Mouse (Mus musculus) spleen, postnatal 10 days (tissue): ENCODE results near the gene Tmem256.
A peak's percentile ranks its signal among the peaks of the same experiment; 100 is the strongest.
"Not testable (repeated sequence)": the region's sequence is repeated elsewhere in the genome, so short reads cannot be mapped to it uniquely, and the experiment has no call there.

Experiments
- DNase-seq, 2 experiments: peaks; one replicate each; pipeline ENCODE4 v3.0.0; 2021 to 2022; ENCODE audit warnings: low spot score in 2 of 2

Tmem256 gene

DNA sequence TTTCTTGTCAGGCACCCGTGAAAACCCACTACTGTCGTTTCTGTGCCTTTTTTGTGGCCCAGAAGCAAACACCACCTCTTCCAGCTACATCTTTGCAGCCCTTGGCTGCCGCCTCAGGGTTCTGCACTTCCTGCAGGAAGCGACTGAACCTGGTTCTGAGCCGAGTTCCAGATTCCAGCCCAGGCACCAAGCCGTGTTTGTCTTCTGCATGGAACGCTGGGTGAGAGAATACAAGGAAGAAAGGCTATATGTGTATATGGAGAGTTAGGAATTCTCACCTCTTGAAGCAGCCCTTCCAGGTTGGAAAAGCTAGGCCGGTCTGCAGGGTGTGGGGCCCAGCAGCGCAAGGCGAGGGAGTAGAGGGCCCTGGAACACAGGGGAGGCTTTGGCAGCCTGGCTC, 16.4 kb downstream of the Tmem256 start:
- DNase-seq = peak; percentile 33 to 60

DNA sequence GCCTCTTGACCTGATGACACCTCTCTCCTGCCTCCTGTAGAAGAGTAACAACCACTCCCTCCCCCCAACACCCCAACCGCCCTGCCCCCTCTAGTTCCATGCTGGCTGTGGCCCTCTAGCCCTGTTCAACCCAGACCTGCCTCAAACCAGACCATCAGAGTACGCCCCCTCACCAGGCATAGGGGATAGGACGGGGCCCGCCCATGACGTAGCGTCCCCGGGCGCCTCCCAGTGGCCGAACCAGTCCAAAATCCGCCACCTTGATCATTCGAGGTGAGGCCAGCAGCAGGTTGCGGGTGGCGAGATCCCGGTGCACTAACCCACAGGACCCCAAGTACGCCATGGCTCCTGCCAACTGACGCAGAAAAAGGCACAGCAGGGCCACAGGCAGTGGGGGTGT, 17.0 kb downstream of the Tmem256 start:
- DNase-seq = peak; percentile 80 to 84

DNA sequence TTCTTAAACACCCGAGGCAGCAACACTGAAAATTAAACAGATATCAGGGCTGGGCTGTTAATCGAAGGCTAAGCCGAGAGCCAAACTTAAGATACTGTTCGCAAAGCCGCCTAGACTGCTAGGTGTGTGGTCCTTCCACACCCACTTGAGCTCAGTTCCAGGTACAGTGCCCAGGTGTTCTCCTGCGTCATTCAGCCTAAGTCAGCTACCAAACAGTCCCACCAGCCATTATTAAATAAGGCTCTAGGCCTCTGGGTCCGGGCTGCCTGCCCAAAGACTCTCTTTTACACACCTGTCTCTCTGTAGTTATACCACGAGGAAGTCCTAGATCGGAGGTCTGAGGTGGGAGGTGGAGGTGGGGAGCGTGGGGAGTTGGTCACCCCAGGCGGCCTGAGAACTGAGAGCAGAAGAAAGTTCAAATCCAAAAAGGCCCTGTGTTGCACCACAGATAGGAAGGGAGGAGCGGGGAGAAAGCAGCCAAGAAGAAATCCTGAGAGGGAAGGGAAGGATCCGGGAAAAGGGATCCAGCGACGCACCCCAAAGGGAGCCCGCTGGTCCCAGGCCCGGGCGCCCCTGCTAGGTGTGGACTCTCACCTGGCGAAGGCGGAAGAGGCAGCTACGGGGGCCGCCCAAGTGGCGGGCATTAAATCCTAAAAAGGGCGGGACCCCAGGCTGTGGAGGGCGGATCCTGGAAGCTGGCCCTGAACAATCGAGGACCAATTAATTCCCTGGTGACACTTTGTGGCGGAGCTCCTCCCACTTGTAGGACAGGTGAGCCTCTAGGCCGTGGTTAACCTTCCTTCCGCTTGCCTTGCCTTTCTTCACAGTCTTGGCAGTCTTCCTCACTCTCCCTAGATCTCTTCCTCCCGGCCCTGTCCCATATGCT, 20.0 kb downstream of the Tmem256 start, which contains the start of gene Tnk1:
Gene Tnk1, minus strand, starts transcription at position 618 of the 886 bp plus-strand sequence.
- no peak for DNase-seq

DNA sequence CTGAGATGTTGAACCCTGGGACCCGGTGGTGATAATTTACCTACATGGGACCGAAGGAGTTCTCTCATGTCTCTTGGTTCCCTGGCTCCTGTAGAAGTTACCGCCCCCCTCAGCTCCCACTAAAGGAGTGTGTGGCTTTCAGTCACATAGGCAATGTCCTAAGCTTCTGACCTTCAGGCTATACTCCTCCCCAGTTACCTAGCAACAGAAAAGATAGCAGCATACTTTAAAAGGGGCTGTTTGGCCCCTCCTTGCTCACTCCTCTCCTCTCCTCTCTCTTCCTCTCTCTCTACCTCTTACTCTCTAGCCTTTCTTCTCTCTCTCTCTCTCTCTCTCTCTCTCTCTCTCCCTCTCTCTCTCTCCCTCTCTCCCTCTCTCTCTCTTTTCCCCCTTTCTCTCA, 25.4 kb downstream of the Tmem256 start:
- not testable (repeated sequence) for DNase-seq

DNA sequence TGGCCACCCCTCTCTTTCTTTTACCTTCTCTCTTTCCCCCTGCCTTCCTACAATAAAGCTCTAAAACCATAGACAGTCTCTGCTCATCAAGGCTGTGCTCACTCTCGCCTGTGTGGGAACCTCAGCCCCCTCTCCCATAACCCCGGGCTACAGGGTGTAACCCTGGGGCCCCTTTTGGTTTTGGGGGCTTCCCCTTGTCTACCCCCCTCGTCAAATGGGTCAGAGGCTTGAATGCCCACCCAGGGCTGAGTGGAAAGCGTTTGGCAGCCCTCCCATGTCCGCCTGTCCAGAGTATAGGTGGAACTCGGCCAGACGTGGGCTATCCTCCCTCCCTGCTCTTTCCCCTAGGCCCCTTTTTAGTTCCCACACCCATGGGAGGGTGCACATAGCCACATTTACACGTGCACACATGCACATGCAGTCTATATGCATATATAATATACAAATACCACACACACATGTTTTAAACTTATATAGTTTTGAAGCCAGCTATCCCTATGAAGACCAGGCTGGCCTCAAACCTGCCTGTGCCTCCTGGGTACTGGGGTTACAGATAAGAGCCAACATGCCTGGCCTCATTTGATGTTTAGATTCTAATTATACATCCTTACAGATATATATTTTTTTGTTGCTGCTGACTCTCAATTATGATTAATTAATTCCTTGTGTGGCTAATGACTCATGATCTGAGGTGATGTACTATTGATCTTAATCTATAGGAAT, 26.0 kb downstream of the Tmem256 start:
- no peak for DNase-seq

DNA sequence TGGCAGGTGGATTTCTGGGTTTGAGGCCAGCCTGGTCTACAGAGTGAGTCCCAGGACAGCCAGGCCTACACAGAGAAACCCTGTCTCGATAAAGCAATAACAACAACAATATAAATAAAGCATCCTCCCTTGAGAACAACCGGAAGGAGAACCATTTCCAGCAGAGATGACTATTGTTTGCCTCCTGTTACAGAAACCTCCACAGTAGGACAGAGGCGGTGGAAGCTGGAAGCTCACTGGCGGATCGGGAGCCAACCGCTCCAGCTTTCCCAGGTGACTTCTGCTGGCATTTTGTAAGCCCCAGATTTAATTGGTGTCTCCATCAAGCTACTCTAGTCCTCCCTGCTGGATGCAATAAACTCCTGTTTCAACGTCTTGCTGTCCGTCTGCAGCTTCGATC, 27.2 kb downstream of the Tmem256 start:
- no peak for DNase-seq

DNA sequence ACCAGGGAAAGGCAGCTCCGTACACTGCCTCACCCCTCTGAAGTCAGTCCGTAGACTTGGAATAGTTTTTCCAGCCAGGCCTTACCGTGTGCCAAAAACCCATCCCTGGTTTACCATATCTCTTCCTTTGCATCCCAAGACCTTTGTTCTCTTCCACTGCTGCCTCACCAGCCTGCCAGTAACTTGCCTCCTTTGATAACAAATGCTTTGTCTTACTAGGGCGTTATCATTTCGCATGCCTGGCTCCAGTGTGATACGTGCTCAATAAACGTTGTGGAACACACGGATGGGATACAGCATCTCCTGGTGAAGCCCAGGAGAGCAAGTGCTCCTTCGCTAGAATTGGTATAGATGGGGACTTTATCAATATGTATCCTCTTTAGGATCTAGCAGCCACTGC, 29.0 kb downstream of the Tmem256 start:
- DNase-seq = no peak

DNA sequence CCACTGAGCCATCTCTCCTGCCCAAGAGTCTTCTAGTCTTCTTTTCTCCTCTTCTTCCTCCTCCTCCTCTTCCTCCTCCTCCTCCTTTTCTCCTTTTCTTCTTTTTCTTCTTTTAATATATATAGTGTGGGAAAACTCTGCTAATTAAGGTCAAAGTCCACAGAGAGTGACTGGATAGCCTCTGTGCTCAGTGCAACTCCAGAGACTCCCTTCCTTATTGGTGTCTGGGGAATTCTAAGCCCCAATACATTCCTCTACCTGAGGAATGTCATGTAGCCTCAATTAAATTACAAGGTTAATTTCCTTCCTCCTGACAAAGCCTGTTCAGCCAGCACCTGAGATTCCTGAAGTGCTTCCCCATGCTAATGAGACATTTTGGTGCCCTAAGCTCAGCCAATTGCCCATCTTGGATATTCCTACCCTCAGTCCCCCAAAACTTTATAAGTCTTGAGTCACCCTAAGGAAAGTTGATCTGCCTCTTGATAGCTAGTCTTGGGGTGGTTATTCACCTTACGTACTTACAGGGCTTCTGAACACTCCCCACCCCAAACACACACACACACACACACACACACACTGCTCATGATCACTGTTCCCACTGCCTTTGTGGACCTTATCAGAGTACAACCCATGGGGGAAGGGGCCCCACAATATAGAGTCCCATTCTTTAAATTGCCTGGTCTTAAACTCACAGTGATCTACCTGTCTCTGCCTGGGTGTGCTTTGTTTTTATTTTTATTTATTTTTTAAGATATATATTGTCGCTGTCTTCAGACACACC, 32.2 kb downstream of the Tmem256 start:
- DNase-seq = no peak

DNA sequence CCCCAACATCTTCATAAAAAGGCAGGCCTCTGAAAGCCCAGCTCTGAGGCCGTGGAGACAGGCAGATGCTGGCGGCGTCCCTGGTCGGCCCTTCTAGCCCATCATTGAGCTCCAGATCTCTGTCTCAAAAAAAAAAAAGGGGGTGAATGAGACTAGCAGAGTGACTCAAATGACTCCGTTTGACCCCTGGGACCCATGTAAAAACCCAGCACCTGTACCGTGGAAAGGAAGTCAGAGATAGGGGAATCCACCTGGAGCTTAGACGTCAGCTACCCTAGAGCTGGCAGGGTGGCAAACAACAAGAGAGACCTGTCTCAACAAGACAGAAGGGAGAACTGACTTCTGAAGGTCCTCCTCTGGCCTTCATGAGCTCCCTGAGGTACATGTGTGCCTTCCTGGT, 33.5 kb downstream of the Tmem256 start:
- DNase-seq = no peak

DNA sequence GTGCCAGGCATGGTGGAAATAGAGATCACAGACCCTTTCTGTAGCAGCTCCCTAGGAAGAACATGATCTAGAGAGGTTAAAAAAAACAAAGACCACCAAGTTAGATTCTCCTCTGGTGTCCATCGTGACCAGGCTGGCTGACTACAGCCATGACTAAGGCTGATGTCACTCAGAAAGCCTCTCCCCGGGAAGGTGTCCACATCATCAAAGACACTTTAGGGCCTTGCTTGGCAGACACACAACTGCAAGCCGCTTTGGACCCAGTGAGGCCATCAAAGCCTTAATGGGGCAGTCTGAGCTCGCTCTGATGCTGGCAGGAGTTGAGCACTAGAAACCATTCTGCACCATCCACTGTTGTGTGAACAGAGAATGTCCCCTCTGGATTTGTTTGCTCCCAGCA, 34.1 kb downstream of the Tmem256 start:
- no peak for DNase-seq

DNA sequence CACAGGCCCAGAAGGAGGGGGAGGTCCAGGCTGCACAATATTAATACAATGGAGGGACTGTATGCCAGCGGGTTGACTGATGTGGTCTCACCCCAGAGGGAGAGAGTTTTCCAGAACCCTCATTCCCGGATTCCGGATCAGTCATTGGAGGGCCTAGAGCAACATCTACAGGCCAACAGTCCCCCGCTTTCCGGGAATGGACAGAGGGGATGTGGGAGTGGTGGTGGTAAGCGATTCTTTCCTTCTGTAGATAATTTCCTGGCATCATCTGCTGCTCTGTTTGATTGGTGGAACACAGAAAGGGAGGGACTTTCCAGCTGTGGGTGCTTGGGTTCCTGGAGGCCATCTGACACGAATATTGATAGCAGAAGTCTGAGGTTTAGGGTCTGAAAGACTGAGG, 37.9 kb downstream of the Tmem256 start:
- no peak for DNase-seq

DNA sequence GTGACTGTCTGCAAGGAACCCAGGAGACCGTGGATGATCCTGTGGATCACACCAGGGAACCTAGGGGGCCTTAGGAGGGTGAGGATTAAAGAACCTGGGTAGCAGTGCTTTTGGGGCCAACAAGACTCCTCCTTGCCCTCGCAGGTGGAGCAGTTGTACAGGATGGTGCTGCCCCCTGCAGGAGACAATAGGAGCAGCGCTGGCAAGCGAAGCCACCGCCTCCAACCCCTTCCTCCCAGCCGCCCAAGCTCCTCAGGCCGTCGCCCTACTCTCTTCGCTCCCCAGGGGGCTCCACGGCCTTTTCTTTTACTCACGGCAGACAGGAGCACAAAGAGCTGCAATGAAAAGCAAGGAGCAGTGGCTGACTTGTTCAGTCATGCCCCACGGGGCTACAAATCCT, 38.6 kb downstream of the Tmem256 start:
- peak; percentile 90 to 94 for DNase-seq

DNA sequence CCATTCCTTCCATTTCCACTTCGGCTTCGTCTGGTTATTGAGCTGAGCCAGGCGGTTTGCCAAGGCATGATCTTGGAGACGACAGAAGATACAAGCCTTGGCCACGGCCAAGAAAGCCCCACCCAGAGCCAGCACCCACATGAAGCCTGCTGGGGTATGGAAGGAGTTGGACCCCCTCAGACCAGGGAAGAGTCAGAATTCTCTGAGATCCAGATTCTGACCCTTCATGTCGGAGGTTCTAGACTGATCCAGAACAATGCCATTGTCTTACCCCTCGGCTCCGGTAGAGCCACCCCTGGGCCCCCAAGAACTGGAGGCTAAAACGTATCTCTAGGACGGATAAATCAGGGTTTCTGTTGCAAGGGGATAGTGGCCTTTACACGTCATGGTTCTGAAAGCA, 39.6 kb downstream of the Tmem256 start, which contains the start of gene Tmem95:
Gene Tmem95, minus strand, starts transcription at position 141 of the 400 bp plus-strand sequence.
- DNase-seq = no peak

DNA sequence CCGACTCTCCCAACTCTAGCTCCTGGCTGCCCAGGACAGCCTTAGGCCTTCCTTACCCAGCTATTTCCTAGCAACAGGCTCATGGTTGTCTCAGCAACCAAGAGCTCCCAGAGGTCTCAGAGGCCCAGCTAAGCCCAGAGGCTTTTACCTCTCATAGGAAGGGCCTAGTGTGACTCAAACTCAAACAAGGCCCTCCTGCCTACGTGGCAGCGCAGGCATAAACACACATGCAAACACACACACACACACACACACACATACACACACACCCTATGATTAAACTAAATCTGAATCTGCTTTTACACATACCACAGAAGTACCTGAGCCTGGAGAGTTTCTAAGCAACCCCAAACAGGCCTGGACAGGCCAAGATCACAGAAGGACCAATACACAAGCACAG, 40.1 kb downstream of the Tmem256 start:
- DNase-seq = no peak

DNA sequence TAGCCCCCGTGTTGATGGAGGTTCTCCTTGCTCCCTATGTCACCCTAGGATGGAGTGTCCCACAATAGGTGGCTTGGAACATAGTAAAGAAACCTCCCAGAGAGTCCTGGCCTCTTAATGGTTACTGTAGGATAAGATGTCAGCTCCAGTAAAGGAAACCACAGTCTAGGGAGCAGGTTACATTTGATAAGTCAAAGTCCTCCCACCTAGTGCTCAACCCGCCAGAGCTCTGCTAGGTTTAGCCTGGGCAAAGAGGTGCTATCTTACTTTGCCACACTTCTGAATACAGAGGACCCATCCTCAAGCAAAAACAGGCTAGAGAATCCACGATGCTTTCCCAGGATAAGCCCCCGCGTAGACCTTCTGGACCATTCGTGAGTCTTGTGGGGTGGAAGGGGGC, 40.6 kb downstream of the Tmem256 start:
- no peak for DNase-seq

DNA sequence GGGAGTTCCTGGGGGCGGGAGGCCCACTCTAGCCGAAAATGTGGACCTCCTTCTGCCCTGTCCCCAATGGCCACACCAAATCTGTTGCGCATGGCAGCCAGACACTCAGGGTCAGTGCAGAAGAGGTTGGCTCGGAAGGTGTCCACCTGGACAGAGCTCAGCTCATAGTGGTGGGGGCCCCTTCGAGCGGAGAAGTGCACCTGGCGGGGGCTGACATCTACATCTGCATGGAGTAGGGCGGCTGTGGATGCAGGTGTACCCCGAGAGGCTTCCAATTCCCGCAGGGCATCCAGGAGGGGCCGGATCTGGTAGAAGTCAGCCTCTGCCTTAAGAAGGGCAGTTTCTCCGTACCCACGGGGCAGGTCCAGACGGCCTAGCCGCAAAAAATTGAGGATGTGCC, 41.4 kb downstream of the Tmem256 start:
- no peak for DNase-seq

DNA sequence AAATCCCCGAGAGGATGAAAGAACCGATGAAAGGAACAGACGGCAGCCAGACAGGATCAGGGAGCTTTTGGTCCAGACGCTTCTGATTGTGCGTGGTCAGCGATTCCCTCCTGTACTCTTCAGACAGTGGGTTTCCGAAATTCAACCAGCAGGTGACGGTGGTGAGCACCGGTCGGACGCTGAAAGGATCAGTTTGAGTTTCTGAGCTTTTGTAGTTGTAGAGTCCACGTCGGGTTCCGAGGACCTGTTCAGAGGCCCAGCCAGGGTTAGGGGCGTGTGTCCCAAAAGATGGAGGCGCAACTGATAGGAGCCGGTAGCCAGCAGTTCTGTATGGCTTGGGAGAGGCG, 42.2 kb downstream of the Tmem256 start:
- DNase-seq = peak; percentile 74 to 83

DNA sequence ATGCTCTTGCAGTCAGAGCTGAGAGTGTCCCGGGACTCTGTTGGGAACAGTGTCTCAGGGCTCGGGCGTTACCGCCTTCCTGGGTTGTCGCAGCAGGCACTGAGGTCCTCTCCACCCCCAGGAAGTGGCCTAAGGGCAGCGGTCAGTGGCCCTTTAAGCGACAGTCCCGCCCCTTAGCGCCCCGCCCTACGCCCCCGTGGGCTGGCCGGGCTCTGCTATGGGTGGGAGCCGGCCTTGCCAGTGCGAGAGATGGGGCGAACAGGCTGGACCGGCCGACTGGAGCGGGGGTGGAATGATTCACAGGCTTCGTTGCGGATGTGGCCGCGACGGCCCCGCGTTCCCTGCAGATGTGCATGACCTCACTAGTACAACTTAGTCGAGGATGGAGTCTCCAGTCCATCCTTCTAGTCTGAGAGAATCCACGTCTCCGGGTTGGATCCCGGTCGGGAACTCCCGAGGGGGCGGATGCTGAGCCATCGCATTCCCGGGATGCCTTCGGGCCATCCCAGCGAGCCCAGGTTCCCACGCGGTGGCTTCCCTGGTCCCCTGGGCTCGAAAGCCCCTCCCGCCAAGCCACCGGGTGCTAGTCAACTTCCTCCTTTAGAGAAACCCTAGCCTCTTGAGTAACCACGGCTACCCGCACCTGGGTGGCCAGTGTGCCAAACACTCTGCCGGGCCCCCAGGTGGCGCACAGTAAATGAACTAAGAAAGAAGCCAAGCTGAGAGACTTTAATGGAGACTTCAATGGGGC, 42.7 kb downstream of the Tmem256 start, which contains the start of gene Kctd11:
Gene Kctd11, minus strand, starts transcription at position 554 of the 751 bp plus-strand sequence.
- DNase-seq = peak; percentile 77 to 85

DNA sequence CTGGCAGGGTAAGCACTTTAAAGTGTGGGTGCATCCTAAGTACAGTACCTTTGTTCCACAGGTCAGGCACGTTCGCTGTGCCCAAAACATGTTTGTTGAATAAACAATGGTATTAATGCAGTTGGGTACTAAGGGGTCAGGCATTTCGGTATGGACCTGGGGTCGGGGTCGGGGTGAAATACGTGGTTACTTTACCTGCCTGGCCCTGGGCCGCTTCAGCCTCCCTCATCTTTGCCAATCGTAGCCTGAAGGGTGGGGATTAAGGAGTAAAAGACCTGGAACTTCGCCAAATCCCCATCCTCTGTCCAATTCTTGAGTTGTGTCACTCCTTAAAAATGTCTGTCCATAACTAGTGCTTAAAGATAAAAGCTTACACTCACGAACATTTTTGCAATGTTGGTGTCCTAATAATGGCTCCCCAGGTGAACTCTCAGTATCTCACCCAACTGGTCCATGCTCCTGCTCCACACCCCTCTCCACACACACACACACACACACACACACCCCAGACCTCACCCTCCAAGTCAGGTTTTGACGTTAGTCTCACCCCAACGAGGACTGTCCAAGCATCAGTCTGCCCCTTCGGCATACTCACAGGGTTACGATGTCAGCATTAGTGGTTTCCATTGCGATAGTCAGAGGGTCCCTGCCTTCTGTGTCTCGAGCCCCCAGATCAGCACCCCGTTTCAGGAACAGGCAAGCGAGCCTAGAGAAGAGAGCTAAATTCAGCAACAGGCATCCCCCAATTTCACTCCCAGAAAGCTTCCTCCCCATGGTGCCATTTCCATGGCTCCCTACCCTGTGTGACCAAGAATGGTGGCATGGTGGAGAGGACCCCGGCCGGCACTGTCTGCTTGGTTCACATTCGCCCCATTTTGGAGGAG, 43.7 kb downstream of the Tmem256 start:
- no peak for DNase-seq

DNA sequence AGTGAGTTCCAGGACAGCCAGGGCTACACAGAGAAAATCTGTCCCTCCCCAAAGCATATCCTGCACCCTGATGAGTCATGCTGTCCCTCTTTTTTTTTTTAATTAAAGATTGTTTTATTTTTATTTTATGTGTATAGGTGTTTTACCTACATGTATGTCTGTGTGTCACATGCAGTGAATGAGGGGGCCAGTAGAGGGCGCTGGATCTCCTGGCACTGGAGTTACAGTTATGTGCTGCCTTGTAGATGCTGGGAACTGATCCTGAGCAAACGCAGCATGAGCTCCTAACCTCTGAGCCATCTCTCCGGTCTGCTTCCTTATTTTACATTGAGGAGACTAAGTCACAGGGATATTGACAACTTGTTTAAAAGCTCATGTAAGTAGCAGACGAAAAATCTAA, 44.8 kb downstream of the Tmem256 start:
- peak in 1 of 2 experiments; percentile 79 for DNase-seq
